Mouse (Mus musculus): Measurements from ENCODE around the gene Rcn3.

GRCm38 (mm10) chr7:45058607-45059571 is 33.1 kb downstream of the Rcn3 start:
- TF ChIP-seq GATA1 (IDR thresholded peaks at IDR 0.05; ENCODE audit: low read length) (no peak), TAL1 (IDR thresholded peaks at IDR 0.05; ENCODE audit: low read length) (no peak)

All from erythroblast, embryonic 14.5 days (primary cell).